Mouse (Mus musculus) lung, postnatal 0 days (tissue): ENCODE data around the gene Nacc1.

Experiments
- CTCF ChIP-seq: IDR thresholded peaks from 2 replicates; pipeline ENCODE4 v1.5.1; 2016; ENCODE audit warnings: antibody characterized with exemption, mild to moderate bottlenecking
- EP300 ChIP-seq: IDR thresholded peaks from 2 replicates; pipeline ENCODE4 v1.6.1; 2016; ENCODE audit warnings: antibody characterized with exemption, mild to moderate bottlenecking, control low read depth

DNA sequence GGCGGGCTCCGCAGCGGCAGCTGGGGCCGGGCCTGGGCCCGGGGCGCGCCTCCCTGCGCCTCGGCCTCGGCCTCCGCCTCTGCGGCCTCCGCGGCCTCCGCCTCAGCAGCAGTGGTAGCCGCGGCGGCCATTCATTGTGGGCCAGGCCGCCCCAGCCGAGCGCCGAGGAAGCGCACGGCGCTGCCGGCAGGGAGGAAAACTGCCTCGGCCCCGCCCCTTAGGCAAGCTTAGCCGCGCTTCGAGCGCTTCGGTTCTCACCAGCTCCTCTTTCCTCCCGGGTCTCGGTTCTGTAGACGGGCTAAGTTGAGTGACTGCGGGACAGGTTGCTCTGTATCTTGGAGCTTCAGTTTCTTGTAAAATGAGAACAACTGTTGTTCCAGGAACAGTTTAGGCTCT lies at the start of gene Nacc1:
- TF ChIP-seq EP300 (no peak), CTCF (peak; percentile 37)
